Mouse (Mus musculus): ENCODE data around the gene Srms.

Gene Srms

GRCm38 (mm10) chr2:181213021-181213445 is at the start of gene Srms:
TSS of gene Srms (minus strand) at chr2:181213185.
- no peak for DNase-seq (ENCODE audit: low read depth, low spot score)

- DNase-seq (ENCODE audit: low read depth, low spot score): no peak
These were observed 40.3 kb upstream of the Srms start for GRCm38 (mm10) chr2:181253248-181253647.

- DNase-seq (ENCODE audit: low read depth, low spot score): no peak
These were observed 38.9 kb upstream of the Srms start for GRCm38 (mm10) chr2:181251841-181252240.

- no peak for DNase-seq (ENCODE audit: low read depth, low spot score)
These were observed 36.2 kb upstream of the Srms start for GRCm38 (mm10) chr2:181249217-181249616.

GRCm38 (mm10) chr2:181245031-181245430 is 32.0 kb upstream of the Srms start:
- no peak for DNase-seq (ENCODE audit: low read depth, low spot score)

GRCm38 (mm10) chr2:181243706-181244394 is 30.9 kb upstream of the Srms start:
- DNase-seq (ENCODE audit: low read depth, low spot score): no peak

- DNase-seq (ENCODE audit: low read depth, low spot score): no peak
These were observed 29.3 kb upstream of the Srms start for GRCm38 (mm10) chr2:181242314-181242665.

GRCm38 (mm10) chr2:181241602-181242313 is 28.8 kb upstream of the Srms start, which contains the start of gene Helz2:
TSS of gene Helz2 (minus strand) at chr2:181242027.
- DNase-seq (ENCODE audit: low read depth, low spot score): no peak

- no peak for DNase-seq (ENCODE audit: low read depth, low spot score)
These were observed 27.9 kb upstream of the Srms start for GRCm38 (mm10) chr2:181240806-181241440.

- no peak for DNase-seq (ENCODE audit: low read depth, low spot score)
These were observed 26.3 kb upstream of the Srms start for GRCm38 (mm10) chr2:181239261-181239660.

GRCm38 (mm10) chr2:181238861-181239260 is 25.9 kb upstream of the Srms start:
- no peak for DNase-seq (ENCODE audit: low read depth, low spot score)

- no peak for DNase-seq (ENCODE audit: low read depth, low spot score)
These were observed 25.2 kb upstream of the Srms start for GRCm38 (mm10) chr2:181238091-181238610.

GRCm38 (mm10) chr2:181237251-181238014 is 24.4 kb upstream of the Srms start:
- no peak for DNase-seq (ENCODE audit: low read depth, low spot score)

GRCm38 (mm10) chr2:181235681-181236566 is 22.9 kb upstream of the Srms start:
- DNase-seq (ENCODE audit: low read depth, low spot score): no peak

- no peak for DNase-seq (ENCODE audit: low read depth, low spot score)
These were observed 21.7 kb upstream of the Srms start for GRCm38 (mm10) chr2:181234680-181235079.

GRCm38 (mm10) chr2:181233443-181233842 is 20.5 kb upstream of the Srms start:
- DNase-seq (ENCODE audit: low read depth, low spot score): no peak

GRCm38 (mm10) chr2:181231171-181231570 is 18.2 kb upstream of the Srms start:
- no peak for DNase-seq (ENCODE audit: low read depth, low spot score)

- no peak for DNase-seq (ENCODE audit: low read depth, low spot score)
These were observed 15.3 kb upstream of the Srms start for GRCm38 (mm10) chr2:181228335-181228734.

- DNase-seq (ENCODE audit: low read depth, low spot score): no peak
These were observed 14.1 kb upstream of the Srms start for GRCm38 (mm10) chr2:181227122-181227521.

- DNase-seq (ENCODE audit: low read depth, low spot score): no peak
These were observed 12.0 kb upstream of the Srms start for GRCm38 (mm10) chr2:181224994-181225393.

- no peak for DNase-seq (ENCODE audit: low read depth, low spot score)
These were observed 7.4 kb upstream of the Srms start for GRCm38 (mm10) chr2:181220361-181220760.

Measured in retina, adult 2 months (tissue).